Mouse (Mus musculus) intestine, embryonic 14.5 days (tissue): ENCODE results near the gene 3100002H09Rik. TPM values are rescaled to one million over a fixed set of nuclear protein-coding genes. Genes with fewer than 3 reads are reported as not detected.

Experiments
- ATAC-seq: fragments of 200-750 bp; cut with Nextera tagmentation; replicated peaks from 2 replicates; pipeline ENCODE4 v1.8.0; 2017; ENCODE audit warnings: low read depth, moderate number of reproducible peaks, moderate TSS enrichment, moderate library complexity; ENCODE audit not compliant: low FRiP score, low TSS enrichment
- DNase-seq: peaks from one replicate; pipeline ENCODE4 v3.0.0-alpha.2; 2018; ENCODE audit warnings: low spot score
- H3K27ac ChIP-seq: fragments of 300-500 bp; sonication (generic); 2 replicates; pipeline ENCODE4 v1.5.1; 2014; ENCODE audit warnings: low read depth, mild to moderate bottlenecking, control low read depth
- H3K27me3 ChIP-seq: fragments of 300-500 bp; sonication (generic); replicated peaks from 2 replicates; pipeline ENCODE4 v1.6.1; 2014; ENCODE audit warnings: low read length, control low read depth; ENCODE audit not compliant: control insufficient read depth, insufficient read depth
- H3K36me3 ChIP-seq: fragments of 300-500 bp; sonication (generic); 2 replicates; pipeline ENCODE4 v1.6.1; 2014; ENCODE audit warnings: low read length, control low read depth; ENCODE audit not compliant: control insufficient read depth, insufficient read depth
- H3K4me1 ChIP-seq: fragments of 300-500 bp; sonication (generic); replicated peaks from 2 replicates; pipeline ENCODE4 v1.6.1; 2014; ENCODE audit warnings: low read length, control low read depth, mixed read lengths; ENCODE audit not compliant: control insufficient read depth, insufficient read depth
- H3K4me2 ChIP-seq: fragments of 300-500 bp; sonication (generic); 2 replicates; pipeline ENCODE4 v1.6.1; 2014; ENCODE audit warnings: low read length
- H3K4me3 ChIP-seq: fragments of 300-500 bp; sonication (generic); 2 replicates; pipeline ENCODE4 v1.5.1; 2014; ENCODE audit warnings: low read depth, low read length, control low read depth, mixed read lengths
- H3K9ac ChIP-seq: fragments of 300-500 bp; sonication (generic); 2 replicates; pipeline ENCODE4 v1.6.1; 2014; ENCODE audit warnings: mild to moderate bottlenecking, low read length
- H3K9me3 ChIP-seq: fragments of 300-500 bp; sonication (generic); 2 replicates; pipeline ENCODE4 v1.6.1; 2016; ENCODE audit warnings: low read length, control low read depth; ENCODE audit not compliant: control insufficient read depth
- WGBS: fragments of 180-500 bp; shearing (Covaris S2); extraction: QIAGEN DNeasy Blood & Tissue Kit; methylation state at CpG from one replicate; pipeline ENCODE4 v1.1.7; 2014; 5-methylcytosine and 5-hydroxymethylcytosine counted together
- polyA plus RNA-seq: library from polyadenylated mRNA; unstranded; fragments of >200 nt; fragmentation: Nextera tagmentation; extraction: Ambion mirVana; gene quantifications from 2 replicates; pipeline ENCODE4 v1.2.1, GENCODE M21; 2014

Gene 3100002H09Rik
- polyA plus RNA-seq, 1 experiment from 2014 or later, result not detected

DNA sequence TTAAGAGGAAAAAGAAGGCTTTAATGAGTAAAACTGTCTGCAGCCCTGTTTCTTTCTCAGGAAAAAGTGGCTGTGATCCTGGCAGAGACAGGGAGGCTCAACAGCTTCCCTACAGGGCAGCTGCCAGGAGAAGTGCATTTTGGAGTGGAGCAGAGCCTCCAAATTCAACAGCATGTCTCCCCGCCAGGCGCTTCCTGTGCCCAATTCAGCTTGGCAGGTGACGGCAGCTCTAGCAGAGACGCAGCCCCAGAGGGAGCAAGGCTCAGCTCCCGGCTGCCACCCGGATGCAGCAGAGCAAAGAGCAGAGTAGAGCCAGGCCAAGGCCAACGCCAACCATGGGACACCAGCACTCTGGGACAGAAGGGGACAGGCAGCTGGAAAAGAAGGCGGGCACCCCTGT lies 3.4 kb downstream of the 3100002H09Rik start:
- Histone ChIP-seq H3K36me3 (no peaks in the 10 kb centered on the region), H3K27ac (no peak overlapping the region), H3K4me1 (no peaks in the 10 kb centered on the region), H3K9ac (no peak overlapping the region), H3K4me2 (no peak overlapping the region), H3K4me3 (no peak overlapping the region), H3K9me3 (no peaks in the 10 kb centered on the region), H3K27me3 (0 out of 2 replicates have a peak, but pooled peaks cover 22% of the 10 kb centered on the region)
- ATAC-seq (no peak), DNase-seq (no peak)
- 61% methylated on average over 7 of the region's 8 CpGs for WGBS

DNA sequence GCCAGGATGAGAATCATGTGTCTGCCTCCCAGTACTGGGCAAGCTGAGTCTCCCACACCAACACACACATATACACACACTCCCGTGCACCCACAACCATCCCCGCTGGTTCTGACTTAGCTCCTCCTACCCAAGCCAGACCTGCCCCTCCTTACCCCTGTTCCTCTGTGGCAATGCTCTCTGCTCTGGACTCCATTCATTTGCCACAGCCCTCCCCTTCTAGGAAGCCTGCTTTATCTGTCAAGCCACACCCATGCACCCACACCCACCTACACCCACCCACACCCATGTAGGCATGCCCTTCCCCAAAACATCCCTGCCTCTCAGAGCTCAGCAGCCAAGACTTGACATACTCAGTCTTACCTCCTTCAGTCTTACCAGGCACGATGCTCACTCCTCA lies 4.4 kb downstream of the 3100002H09Rik start:
- DNase-seq (no peak), ATAC-seq (no peak)
- no peaks in the 10 kb centered on the region for H3K4me1 ChIP-seq
- no peak overlapping the region for H3K4me2 ChIP-seq
- WGBS, result 86% methylated on average over 3 of the region's 3 CpGs
- H3K27ac ChIP-seq, result no peak overlapping the region
- H3K27me3 ChIP-seq, result 0 out of 2 replicates have a peak, but pooled peaks cover 22% of the 10 kb centered on the region
- no peaks in the 10 kb centered on the region for H3K36me3 ChIP-seq
- H3K9ac ChIP-seq, result no peak overlapping the region
- no peaks in the 10 kb centered on the region for H3K9me3 ChIP-seq
- H3K4me3 ChIP-seq, result no peak overlapping the region

DNA sequence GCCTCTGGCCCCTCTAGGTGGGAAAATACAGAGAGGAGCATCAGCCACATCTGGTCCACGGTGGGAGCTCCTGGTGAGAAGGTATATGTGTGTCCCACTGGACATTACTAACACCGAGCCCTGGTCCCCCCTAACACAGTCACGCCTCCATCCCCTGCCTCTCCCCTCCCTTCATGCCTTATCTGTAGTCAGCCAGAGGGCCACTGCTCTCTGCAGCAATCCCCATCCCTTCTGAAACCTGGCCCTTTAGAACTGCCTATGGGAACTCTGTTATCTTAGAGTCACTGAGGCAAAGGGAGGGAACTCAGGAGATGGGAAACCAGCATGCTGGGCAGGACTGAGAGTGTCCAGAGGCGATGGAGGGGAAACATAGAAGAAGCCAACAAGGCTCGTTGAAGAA lies 5.3 kb downstream of the 3100002H09Rik start:
- Histone ChIP-seq H3K36me3 (no peaks in the 10 kb centered on the region), H3K9ac (no peak overlapping the region), H3K4me3 (no peak overlapping the region), H3K27ac (no peak overlapping the region), H3K4me1 (no peaks in the 10 kb centered on the region), H3K4me2 (no peak overlapping the region), H3K9me3 (no peaks in the 10 kb centered on the region), H3K27me3 (0 out of 2 replicates have a peak, but pooled peaks cover 22% of the 10 kb centered on the region)
- WGBS, result 65% methylated on average over 5 of the region's 5 CpGs
- ATAC-seq (no peak), DNase-seq (no peak)

DNA sequence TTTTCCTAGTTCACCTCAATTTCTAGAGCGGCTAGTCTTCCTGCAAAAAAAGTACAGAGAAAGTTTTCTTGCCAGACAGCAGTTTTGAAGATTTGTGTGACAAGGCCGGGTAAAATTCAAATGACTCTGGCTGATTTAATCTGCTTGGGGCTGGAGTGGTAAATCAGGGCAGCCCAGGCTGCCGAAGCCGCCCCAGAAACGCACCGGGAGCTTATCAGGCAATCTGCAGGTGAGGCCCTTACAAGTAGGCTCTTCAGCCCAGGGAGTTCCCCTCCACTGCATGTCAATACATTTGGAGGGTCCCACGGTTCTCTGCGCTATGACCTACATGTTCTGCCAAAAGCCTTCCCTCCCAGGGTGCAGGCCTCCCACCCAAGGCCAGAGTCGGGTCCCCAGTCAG lies 6.9 kb downstream of the 3100002H09Rik start:
- DNase-seq (no peak), ATAC-seq (no peak)
- Histone ChIP-seq H3K27ac (no peak overlapping the region), H3K9me3 (no peaks in the 10 kb centered on the region), H3K27me3 (0 out of 2 replicates have a peak, but pooled peaks cover 22% of the 10 kb centered on the region), H3K4me1 (no peaks in the 10 kb centered on the region), H3K9ac (no peak overlapping the region), H3K36me3 (no peaks in the 10 kb centered on the region), H3K4me3 (no peak overlapping the region), H3K4me2 (no peak overlapping the region)
- 17% methylated on average over 9 of the region's 9 CpGs for WGBS

DNA sequence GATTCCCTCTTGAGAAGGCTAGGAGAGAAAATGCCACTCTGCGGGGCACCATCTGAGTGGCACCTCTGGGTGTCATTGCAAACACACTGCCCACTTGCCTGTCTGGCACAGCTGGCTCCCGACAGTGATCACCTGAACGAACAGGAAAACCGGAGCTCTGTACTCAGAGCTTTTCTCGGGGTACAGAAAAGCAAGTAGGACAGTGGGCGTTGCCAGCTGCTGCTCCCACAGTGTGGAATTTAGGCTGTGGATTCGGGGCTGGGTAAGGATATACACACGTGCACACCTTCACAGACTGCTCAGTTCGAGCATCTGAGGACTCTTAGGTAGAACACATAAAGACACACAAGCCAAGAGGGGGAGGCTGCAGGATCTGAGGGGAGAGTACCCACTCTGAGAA lies 14.7 kb downstream of the 3100002H09Rik start:
- Histone ChIP-seq H3K9ac (no peak overlapping the region), H3K4me3 (no peak overlapping the region), H3K36me3 (no peaks in the 10 kb centered on the region), H3K27me3 (peaks cover 6% of the 10 kb centered on the region; the same call in 1 of the 2 replicates), H3K27ac (no peak overlapping the region), H3K4me2 (no peak overlapping the region), H3K4me1 (no peaks in the 10 kb centered on the region), H3K9me3 (no peaks in the 10 kb centered on the region)
- 74% methylated on average over 9 of the region's 9 CpGs for WGBS
- ATAC-seq (no peak), DNase-seq (no peak)

DNA sequence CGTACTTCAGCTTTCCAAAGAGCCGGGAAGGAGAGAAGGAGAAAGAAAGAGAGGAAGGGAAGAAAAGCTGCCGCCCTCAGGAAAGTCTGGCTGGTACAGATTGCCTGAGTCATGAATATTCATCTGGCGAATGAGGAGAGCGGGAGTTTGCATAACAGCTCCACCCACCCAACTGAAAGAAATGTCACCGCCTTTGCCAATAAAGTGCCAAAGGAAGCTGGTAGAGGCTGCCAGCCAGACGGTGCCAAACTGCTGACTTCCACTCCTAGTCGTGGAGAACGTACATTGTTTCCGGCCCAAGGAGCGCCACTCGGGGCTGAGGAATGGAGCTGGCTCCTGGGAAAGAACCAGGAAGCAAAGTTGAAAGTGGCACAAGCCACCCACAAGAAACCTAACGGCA lies 15.7 kb downstream of the 3100002H09Rik start:
- DNase-seq (no peak), ATAC-seq (no peak)

DNA sequence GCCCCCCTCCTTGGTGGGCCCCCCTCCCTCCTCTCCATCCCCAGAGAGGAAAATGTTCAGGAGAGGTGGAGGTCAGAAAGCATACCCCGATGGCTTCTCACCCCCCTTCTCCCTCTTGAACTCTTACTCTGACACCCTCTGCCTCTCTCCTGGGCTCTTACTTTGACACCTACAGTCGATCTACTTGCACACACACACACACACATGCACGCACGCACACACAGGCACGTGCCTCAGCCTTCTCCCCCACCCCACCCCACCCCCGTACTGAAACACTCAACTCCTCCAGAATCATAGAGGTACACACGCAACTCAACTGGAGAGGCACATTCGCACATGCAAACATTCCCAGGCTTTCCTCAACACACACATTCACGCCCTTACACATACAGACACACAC lies 16.9 kb downstream of the 3100002H09Rik start:
- DNase-seq (no peak), ATAC-seq (no peak)
- Histone ChIP-seq H3K27ac (no peak overlapping the region), H3K9ac (no peak overlapping the region), H3K27me3 (peaks cover 6% of the 10 kb centered on the region; the same call in 1 of the 2 replicates), H3K4me1 (no peaks in the 10 kb centered on the region), H3K36me3 (no peaks in the 10 kb centered on the region), H3K4me3 (no peak overlapping the region), H3K4me2 (no peak overlapping the region), H3K9me3 (no peaks in the 10 kb centered on the region)
- 48% methylated on average over 9 of the region's 9 CpGs for WGBS

More for the DNA sequence above, 15.7 kb downstream of the 3100002H09Rik start:
- H3K4me3 ChIP-seq, result no peak overlapping the region
- no peaks in the 10 kb centered on the region for H3K36me3 ChIP-seq
- H3K4me2 ChIP-seq, result no peak overlapping the region
- no peaks in the 10 kb centered on the region for H3K9me3 ChIP-seq
- H3K9ac ChIP-seq, result no peak overlapping the region
- no peak overlapping the region for H3K27ac ChIP-seq
- 40% methylated on average over 13 of the region's 13 CpGs for WGBS
- H3K4me1 ChIP-seq, result no peaks in the 10 kb centered on the region
- peaks cover 6% of the 10 kb centered on the region; the same call in 1 of the 2 replicates for H3K27me3 ChIP-seq

DNA sequence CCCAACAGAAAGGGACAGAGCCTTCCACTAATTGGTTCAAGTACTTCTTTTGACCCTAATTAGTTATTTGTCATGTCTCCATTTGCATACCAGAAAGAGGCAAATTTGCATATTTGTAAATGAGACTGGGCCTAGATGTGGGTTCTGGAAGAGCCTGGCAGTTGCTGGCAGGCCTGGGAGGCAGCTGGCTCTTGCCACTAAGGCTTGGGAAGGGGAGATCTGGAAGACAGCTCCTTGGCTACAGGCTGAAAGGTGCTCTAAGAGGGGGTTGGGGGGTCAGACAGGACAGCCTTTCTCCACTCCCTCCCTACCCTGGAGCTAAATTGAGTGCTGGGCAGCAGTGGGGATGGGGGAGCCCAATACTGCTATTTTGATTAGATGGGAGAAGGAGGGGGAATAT lies 17.4 kb downstream of the 3100002H09Rik start:
- DNase-seq (no peak), ATAC-seq (no peak)
- Histone ChIP-seq H3K36me3 (no peaks in the 10 kb centered on the region), H3K27ac (no peak overlapping the region), H3K4me2 (no peak overlapping the region), H3K9me3 (no peaks in the 10 kb centered on the region), H3K4me1 (no peaks in the 10 kb centered on the region), H3K9ac (no peak overlapping the region), H3K4me3 (no peak overlapping the region), H3K27me3 (peaks cover 6% of the 10 kb centered on the region; the same call in 1 of the 2 replicates)

DNA sequence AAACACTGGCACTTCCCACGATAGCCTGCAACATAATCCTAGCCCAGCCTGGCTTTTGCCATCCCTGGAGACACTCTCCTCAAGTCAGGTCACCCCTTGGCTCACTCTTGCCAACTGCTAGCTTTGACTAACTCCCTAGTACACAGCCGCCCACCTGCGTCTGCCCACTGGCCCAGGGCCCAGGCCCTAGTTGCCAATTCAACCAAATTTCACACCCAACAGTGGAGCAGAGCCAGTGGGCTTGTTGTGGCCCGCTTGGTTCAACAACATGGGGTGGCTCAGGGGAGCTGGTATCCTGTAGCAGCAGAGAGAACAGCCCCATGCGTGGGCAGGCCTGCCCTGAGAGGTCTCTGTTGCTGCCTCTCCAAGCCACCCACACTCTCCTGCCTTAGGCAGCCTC lies 18.4 kb downstream of the 3100002H09Rik start:
- Histone ChIP-seq H3K36me3 (no peaks in the 10 kb centered on the region), H3K4me2 (no peak overlapping the region), H3K9ac (no peak overlapping the region), H3K4me1 (no peaks in the 10 kb centered on the region), H3K9me3 (no peaks in the 10 kb centered on the region), H3K27ac (no peak overlapping the region), H3K4me3 (no peak overlapping the region), H3K27me3 (peaks cover 6% of the 10 kb centered on the region; the same call in 1 of the 2 replicates)
- no peak for ATAC-seq
- no peak for DNase-seq
- WGBS, result 89% methylated on average over 5 of the region's 5 CpGs
